Mouse (Mus musculus) kidney, postnatal 4 days (tissue): ENCODE results near the gene Nsd2.
"Not testable (repeated sequence)": the region's sequence is repeated elsewhere in the genome, so short reads cannot be mapped to it uniquely, and the experiment has no call there.

Experiments
- DNase-seq, 2 experiments: peaks; one replicate each; pipeline ENCODE4 v3.0.0; 2021; ENCODE audit warnings: mixed read lengths in 2 of 2

Nsd2 gene

DNA sequence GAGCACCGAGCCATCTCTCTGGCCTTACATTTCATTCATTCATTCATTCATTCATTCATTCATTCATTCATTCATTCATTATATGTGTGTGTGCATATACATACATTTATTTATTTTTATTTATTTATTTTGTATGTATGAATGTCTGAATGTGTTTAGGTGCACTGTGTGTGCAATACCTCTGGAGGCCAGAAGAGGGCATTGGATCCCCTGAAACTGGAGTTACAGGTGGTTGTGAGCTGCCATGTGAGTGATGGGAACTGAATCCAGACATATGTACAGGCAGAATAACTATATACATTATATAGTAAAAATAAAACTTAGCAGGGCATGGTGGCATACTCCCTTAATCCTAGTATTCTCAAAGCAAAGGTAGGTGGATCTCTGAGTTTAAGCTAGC is 32.6 kb downstream of the Nsd2 start:
- peak; percentile 5 to 15 for DNase-seq

DNA sequence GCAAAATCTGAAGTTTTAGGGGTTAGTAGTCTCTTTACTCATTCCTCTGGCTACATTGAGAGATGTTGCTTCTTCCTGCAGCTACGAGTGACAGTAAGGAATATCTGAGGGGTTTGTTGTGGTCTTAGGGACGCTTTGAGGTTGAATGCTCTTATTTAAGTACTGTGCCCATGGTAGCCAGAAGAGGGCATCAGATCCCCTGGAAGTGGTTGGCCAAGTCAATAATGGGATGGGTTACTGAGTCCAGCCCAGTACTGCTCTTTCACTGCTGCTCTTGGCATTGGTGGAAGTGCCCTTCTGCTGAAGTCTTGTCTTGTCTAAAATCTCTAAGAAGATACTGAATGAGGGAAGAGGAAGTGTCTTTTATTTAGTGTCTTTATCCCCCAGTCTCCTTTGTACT is 33.5 kb downstream of the Nsd2 start:
- DNase-seq = no peak

DNA sequence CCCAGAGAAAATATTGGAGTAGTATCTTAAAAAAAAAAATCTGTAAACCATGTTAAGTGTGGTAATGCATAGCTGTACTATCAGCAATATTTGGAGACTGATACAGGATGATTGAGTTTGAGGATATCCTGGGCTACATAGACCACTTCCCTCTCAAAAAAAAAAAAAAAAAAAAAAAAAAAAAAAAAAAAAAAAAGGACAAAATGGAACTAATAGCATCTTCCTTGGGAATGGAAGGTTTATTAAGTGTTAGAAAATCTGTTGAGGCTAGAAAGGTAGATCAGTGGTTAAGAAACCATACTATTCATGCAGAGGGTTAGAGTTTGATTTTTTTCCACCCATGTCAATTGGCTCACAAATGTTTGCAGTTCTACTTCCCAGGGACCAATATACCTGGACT is 37.2 kb downstream of the Nsd2 start:
- DNase-seq = no peak

DNA sequence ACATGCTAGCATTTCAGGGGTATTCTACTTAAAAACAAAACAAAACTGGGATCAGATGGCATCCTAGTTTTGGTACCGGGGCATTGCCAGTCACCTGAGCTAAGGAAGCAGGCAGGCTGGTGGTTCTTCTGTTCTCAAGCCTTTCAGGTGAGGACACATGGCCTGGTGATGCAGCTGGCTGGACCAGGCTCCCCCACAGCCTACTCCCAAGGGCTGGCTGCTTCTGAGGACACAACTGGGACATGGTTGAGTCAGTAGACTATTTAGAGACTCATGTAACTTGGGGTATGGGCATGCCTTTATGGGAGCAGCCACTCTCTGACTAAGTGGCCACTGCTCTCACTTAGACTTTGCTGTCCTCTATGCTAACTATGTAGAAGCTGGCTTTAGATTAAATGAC is 54.9 kb downstream of the Nsd2 start:
- no peak for DNase-seq

DNA sequence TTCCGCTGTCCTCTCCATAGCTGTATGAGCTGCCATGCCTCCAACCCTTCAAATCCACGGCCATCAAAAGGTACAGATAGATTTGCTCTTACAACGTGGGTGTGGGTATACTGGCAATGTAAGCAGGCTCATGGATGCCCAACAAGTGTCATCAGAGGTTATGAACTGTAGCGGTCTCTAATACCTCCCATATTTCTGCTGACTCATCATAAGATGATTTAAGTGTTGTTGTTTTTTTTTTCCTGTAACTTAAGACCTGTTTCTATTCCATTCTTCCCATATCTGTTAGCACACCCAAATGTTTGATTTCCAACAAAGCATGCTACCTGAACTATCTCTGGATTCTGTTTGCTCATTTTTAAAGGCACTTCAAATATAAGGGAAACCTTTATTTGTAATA is 60.6 kb downstream of the Nsd2 start:
- no peak for DNase-seq

DNA sequence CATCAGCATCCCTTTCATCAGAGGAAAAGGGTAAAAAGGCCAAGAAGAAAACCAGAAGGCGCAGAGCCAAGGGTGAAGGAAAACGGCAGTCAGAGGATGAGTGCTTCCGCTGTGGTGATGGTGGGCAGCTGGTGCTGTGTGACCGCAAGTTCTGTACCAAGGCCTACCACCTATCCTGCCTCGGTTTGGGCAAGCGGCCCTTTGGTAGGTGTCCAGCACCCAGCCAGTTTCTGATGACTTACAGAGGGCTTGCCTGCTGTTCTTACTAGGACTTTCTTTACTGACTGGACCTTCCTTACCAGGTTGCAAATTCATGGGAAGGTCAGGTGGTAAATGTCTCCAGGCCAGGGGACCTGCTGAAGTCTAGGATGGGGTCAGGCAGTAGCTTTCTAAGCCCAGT is 72.9 kb downstream of the Nsd2 start:
- no peak for DNase-seq

DNA sequence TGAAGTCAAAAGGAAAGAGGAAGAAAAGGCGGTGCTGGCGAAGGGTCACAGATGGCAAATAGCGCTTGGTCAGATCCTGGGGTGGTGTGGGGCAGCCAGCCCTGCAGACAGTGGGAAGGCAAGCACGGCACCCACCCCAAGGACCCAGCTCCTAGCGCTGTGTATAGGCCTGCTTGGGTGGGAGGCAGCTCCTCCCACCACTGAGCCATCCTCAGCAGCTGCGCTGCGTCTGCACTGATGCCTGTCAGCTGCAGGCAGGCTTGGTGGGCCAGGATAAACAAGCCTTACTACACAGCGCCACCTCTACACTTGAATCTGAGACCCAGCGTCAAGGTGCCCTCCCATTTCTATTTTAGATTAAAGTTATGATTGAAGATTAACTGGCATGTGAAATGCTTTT is 74.6 kb downstream of the Nsd2 start:
- peak; percentile 41 to 46 for DNase-seq

DNA sequence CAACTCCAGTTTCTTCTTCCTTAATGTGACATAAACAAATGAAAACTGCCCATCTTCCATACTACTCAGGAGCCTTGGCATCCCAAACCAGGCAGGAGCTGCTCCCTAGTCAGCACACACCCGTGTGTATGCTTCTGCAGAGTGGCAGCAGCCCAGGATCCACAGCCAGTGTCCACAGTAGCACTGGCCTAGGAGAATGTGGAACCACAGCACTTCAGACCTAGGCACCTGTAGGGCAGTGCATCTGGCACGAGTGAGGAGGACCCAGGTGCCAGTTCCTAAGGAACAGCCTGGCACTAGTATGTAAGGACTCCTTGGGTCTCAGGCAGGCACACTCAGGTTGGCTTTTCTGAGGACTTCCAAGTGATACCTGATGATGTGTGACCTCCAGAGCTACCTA is 76.6 kb downstream of the Nsd2 start:
- DNase-seq = no peak

DNA sequence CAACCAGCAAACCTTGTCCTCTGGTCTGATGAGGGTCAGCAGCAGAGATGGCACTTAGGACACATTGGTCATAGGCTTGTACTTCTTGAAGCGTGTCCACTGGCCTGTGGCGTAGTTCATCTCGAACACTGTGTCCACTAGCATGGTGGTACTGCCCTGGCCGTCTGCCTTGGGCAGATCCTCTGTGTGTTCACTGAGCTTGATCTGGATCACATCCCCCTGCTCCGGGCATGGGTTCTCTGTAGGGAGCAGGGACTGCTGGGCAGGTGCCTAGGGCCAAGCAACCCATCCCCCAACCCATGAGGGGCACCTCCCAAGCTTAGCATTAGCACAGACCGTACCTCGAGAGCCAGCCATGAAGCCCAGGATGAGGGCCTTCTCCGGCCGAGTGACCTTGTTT is 78.1 kb downstream of the Nsd2 start:
- no peak for DNase-seq

DNA sequence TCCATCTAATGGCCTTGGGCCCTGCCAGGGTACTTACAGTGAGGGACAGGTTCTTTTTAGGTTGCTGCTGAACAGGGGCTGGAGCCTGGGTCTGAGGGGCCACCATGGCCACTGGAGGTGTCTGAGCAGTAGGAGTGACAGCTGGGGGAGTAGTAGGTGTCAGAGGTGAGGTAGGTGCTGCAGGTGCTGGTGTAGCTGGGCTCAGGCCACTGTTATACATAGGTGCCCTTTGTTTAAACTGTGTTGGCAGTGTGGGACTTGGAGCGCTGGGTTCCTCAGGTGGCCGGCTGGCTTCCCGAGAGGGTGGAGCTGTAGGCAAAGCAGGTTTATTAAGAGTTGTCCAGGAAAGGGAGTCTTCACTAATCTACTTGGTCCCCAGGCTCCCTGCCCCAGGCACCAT is 78.7 kb downstream of the Nsd2 start:
- no peak for DNase-seq

DNA sequence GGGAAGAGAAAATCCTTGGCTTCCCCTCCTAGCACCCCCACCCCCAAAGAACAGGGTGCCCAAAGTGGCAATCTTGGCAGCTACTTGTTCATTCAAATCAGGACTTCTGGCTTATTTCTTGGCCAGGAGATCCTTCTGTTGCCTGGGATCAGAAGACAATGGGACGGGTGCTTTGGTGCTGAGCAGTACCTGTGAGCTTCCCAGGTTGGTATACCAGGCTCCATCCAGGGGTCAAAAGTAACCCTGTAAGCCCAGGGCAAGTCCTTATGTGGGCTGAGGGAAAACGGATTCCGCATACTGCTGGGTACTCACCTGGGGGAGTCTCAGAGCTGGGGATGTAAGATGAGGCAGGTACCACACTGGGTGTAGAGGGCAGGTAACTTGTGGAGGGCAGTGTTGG is 79.6 kb downstream of the Nsd2 start:
- no peak for DNase-seq

DNA sequence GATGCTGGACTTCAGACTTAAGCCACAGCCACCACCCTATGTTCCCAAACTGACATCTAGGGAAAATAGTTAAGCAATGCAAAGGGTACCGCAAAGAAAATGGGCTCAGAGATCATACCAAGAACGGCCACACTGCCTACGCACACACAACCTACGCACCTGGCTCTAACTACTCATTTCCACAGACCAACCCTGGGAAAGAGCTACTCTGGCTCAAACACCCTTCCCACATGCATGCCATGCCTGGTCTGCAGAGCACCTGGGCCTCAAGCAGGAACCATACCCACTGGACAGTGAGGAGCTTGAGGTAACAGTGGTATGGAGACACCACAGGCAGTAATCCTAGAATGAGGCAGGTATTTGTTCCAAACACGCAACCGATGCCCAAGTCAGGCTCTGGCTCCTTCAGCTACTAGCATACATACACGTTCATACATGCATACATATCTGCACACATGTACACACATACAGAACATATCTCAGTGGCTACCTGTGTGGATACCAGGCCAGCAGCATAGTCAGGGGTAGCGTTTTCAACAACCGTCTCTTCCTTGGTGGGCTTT is 80.3 kb downstream of the Nsd2 start:
- DNase-seq = no peak

DNA sequence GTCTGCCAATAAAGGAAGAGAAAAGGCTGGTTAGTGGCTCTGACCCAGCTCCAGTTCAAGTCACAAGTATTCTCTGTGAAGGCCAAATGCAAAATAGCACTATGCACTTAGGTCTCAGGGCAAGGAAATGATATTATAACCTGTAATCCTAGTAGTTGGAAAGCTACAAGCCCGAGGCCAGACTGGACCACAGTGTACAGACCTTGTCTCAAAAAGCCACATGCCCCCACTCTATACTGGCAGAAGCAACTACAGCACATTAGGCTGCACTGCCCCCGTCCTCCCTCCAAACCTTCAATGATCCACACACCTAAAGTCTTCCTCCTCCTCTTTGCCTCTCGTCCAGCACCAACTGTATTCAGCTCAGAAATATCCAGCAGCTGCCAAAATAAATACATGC is 80.8 kb downstream of the Nsd2 start:
- DNase-seq = no peak

DNA sequence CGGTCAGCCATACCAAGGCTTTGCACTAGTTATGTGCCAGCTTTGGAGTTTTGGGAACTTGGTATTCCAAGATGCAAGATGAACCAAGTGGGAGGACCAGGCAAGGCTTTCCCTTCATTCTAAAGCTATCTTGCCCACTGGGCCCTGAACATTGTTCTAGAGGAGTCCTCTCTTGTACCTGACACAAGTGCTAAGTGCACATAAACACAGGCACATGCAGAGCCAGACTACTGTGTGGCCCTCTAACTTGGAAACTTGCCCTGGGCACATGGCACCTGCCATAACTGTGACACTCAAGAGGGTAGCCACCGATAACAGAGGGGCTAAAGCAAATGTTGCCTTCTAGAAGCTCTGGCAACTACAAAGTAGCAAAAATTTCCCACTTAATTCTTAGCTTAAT is 82.2 kb downstream of the Nsd2 start:
- no peak for DNase-seq

DNA sequence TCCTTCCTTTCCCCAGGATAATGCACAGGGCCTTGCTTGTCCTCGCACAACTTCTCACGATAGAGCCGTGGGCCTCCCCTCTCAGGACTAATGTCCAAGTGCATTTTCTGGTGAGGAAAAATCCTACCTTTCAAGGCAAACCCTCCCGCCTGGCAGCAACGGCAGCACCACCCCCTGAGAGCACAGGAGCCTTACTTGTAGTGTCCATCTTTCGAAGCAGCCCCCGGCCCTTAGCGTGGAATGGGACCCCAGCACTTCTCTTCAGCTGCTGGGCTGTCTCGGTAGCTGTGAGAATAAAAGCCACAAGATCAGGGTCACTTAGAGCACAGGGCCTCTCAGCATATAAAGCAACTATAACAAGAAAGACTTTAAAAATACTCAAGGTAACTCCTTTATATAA is 82.7 kb downstream of the Nsd2 start:
- no peak for DNase-seq

DNA sequence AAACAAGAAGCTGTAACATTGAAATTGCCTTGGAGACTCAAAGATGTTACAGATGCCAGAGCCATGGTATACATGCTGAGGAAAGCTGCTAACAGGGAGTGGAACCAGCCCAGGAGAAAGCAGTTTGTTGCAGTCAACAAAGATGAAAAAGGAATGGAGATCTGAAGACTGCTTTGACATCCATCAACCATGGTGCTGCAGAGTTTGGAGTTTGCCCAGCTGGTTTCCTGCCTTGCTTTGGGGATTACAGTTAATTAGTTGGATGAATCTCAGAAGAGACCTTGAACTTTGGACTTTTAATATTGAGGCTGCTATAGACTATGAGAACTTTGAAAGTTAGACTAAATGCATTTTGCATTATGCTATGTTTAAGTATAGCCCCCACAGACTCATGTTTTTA is 94.5 kb downstream of the Nsd2 start:
- not testable (repeated sequence) for DNase-seq

DNA sequence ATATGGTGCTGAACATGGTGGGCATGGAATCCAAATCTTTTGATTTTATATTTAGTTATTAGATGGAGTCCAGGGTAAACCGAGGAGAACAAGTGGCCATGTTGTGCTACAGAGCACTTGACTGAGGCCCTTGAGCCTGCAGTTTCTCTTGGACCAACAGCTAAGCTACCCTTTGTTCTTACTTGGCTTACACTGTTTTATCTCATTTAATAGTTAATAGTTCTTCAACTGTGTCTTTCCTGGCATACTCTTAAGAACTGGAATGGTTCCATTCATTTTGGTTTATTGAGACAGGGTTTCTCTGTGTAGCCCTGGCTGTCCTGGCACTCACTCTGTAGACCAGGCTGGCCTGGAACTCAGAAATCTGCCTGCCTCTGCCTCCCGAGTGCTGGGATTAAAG is 96.1 kb downstream of the Nsd2 start:
- DNase-seq = not testable (repeated sequence)

DNA sequence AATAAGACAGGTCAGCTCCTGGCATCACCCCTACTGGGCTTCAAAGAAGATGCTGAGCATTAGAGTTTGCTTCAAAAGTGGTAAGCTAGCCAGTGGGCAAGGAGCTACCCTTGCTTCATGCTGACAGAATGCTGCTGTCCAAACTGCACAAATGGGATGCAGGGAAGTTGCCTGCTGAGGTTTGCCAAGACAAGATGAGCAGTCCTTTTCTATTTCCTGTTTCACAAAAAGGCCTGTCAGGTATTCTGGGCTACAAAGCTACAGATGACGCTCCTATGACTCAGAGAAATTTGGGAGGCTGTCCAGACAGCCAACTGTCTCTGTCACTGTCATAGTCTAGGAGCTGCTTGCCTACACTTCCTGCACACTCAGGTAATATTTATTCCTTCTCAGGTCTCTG is 98.9 kb downstream of the Nsd2 start:
- DNase-seq = no peak

DNA sequence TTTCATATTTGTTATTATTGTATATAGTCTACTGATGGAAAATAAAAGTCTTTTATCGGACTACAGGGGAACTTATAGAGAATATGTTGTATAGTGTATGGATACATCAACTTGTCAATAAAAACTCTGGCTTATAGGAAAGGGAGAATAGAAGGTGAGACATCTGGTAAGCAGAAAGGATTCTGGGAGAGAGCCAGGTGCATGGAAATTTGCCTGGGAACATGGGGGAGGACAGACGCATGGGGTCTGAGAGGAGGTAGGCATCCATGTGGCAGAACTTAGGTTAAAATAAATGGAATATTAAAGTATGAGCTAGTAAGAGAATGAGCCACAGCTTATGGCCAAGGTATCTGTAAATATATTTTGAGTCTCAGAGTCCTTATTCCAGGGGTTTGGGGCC is 99.5 kb downstream of the Nsd2 start:
- no peak for DNase-seq

DNA sequence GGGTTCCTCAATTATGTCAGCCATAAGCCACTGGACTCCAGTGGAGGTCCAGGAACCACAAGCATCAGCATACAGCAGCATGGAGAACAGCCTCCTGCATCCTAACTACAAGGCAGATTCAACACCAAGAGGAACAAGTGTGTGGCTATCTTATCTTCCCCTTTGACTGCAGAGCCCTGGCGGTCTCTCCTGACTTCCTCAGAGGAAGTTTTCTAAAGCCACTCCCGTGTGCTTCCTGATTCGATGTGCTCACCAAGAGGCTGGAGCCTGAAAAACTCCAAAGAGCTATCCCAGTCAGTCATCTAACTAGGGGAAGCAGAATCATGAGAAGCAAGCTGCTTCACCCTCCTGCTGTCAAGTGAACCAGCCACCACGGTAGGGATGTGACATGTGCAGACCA is 100.4 kb downstream of the Nsd2 start:
- no peak for DNase-seq

DNA sequence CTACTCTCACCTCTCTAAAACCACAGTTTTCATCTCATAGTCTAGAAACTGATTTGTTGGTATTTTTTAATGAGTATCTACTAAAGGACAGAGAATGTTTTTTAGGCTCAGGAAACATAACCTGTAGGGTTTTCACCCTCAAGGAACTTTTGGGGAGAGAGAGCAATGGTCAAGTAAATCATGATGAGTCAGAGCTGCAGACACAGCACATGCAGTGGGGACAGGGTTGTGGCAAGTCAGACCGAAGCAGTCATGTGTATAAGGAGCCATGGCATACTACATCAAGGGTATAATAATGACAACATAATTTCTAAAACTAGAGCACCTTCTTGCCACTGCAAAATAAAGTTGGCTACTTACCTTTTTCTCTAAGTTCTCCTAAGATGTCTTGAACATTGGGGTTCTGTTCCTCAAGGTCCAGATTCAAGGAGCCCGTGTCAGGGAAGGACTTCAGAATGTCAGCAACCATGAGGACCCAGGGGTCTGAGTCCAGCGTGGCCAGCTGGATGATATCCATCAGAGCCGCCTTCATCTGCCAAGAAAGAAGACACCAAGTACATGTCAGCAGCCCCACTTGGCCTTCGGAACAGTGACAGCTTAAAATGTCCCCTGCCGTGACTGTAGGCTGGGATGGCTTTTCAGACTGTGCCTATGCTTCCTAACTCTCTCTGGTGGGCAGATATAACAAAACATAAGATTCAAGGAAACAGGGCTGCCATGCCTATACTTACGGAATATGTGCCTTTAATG is 101.1 kb downstream of the Nsd2 start:
- DNase-seq = no peak

DNA sequence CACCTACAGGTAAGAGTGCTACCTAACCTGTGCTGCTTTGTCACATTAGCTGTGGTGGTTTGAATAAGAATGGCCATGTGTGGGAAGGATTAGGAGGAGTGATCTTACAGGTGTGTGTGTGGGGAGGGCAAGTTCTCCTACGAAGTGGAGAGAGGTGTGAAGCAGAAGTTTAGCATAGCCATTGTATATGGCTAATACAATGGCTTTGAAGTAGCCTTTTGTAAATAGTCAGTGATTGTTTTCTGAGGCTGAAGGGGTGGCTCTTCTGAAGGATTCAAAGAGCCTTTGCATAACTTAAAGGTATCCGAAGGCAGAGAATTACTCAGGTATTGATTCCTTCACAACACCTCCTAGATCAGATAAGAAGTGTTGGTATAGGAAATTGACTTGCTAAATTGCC is 102.0 kb downstream of the Nsd2 start:
- no peak for DNase-seq

DNA sequence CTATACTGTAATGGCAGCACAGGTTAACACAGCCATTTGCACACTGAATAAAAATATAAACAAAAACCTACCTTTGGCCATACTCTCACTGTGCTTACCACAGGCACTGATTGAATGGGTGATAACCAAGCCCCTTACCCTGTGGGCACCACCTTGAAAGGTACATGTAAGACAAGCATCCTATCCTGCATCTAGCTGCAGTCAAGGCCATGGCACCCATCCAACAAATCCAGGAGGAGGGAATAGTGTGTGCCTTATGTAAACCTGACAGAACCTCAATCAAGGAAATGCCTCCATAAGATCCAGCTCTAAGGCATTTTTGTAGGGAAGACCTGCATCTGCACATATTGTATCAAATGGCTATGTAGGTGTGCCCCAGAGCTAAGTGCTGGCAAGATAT is 105.6 kb downstream of the Nsd2 start:
- DNase-seq = no peak

DNA sequence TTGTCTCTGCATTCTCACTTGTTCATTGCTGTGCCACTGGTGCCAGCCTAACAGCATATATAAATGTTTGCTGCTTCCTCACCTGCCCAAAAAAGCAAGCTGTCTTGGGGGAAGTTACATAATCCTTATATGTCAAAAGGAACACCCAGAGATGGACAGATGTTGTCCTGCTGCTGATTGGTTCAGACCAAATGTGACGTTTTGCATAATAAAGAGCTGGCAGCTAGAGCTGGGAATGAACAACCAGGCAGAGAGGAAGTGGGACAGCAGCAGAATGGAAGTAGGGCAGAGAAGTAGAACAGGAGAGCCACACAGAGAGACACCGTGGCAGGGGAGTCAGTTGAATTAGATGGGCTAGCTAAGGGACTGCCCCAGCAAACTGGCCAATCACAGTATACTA is 111.9 kb downstream of the Nsd2 start:
- DNase-seq = no peak

DNA sequence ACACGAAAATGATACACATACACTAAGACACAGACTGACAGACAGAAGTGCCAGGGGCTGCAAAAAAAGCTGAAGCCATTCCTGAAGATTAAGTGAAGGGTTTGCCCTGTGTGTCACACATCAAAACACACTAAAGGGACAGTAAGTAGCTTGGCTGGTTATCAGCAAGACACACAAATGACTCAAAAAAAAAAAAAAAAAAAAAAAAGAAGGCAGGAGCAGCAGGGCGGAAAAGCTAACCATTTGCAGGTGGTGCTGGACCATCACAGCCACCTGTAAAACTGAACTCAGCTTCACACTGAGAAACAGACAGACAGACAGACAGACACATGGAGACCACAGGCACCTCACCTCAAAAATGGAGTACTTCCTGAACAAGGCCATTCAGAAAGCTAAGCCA is 113.6 kb downstream of the Nsd2 start:
- no peak for DNase-seq
